Mouse (Mus musculus): ENCODE data around the gene Arhgef15.

GRCm38 (mm10) chr11:68979320-68979733 is 22.0 kb upstream of the Arhgef15 start:
- TF ChIP-seq POLR2A (IDR thresholded peaks at IDR 0.05; ENCODE audit: low read depth, low read length) = no peak
- no peak for TF ChIP-seq CTCF (IDR thresholded peaks at IDR 0.05; ENCODE audit: borderline replicate concordance, insufficient read depth, low read length)

All from embryonic fibroblast, embryonic 13.5 days (primary cell).